Mouse (Mus musculus): Measurements from ENCODE around the gene Ifrd2. TPM values are rescaled to one million over a fixed set of nuclear protein-coding genes. Genes with fewer than 3 reads are reported as not detected.

Gene Ifrd2
- polyA plus RNA-seq, 1 experiment = 31.5 TPM

DNA sequence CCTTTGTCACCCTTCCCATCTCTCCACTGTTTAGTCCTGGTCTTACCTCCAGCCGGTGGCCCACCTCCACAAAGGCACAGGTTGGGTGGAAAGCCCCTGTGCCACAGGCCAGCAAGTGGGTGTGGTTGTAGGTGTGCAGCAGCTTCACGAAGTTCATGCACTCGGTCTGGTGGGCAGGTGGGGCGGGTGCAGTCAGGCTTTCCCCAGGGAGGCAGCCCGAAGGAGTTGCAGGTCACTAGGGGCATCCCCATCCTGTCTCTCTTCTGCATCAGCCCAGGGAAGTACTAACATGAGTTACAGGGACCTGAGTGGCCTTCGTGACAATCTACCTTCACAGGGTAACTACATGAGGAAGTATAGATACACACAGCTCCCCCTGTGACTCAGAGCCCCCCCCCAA is 15.8 kb downstream of the Ifrd2 start:
- no peak overlapping the region for H3K4me3 ChIP-seq (ENCODE audit: insufficient read depth, low read length)
- TF ChIP-seq POLR2A (IDR thresholded peaks at IDR 0.05; ENCODE audit: low read depth, low read length) (no peak), CTCF (IDR thresholded peaks at IDR 0.05; ENCODE audit: borderline replicate concordance, insufficient read depth, low read length) (no peak)
- H3K27ac ChIP-seq (ENCODE audit: insufficient read depth, low read length) = no peak overlapping the region
- H3K4me1 ChIP-seq (ENCODE audit: control insufficient read depth, insufficient read depth, low read length) = no peaks in the 10 kb centered on the region

DNA sequence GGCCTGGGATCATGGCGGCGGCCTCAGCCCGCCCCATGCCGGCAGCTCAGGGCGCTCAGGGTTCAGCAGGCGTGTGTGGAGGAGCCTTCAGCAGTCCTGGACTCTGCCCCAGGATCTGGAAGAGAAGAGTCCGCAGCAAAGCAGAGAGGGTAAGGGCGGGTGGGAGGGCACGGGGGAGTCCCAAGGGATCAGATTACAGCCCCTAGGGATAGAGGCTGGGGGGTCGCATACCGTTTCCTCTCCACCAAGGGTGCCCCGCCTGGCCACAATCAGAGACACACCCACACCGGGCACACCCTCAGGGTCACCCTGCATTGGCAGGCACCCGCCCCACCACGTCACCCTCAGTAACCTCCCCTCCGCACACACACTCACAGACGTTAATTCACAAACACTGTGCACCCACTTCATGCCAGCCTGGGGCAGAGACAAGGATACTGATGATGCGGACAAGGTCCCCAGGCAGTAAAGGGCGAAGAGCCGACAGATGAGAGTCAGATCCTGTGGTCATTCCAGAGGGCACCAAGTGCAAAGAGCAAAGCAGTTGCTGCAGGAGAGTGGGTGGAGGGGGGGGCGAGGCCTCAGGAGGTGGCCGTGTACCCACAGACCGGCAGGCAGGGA is 17.7 kb downstream of the Ifrd2 start:
- Histone ChIP-seq H3K4me3 (ENCODE audit: insufficient read depth, low read length) (no peak overlapping the region), H3K4me1 (ENCODE audit: control insufficient read depth, insufficient read depth, low read length) (0 out of 2 replicates have a peak, but pooled peaks cover 2% of the 10 kb centered on the region), H3K27ac (ENCODE audit: insufficient read depth, low read length) (no peak overlapping the region)
- TF ChIP-seq POLR2A (IDR thresholded peaks at IDR 0.05; ENCODE audit: low read depth, low read length) (no peak), CTCF (IDR thresholded peaks at IDR 0.05; ENCODE audit: borderline replicate concordance, insufficient read depth, low read length) (no peak)

DNA sequence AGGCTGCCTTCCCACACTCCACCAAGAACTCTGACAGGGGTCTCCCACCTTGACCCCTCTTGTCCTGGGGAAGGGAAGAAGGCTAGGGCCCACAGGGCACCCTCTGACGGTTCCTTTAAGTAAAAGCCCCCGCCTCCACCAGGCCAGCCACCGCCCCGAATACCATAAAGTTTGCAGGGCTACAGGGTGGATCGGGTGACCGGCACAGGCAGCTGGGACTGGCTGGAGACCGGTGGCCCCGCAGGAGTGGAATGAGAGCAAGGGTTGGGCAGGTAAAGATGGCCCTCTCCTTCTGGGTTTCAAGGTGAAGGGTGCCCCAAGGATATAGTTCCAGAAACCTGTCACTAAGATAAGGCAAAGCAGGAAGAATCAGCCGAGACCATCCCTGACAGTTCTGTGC is 19.1 kb downstream of the Ifrd2 start:
- TF ChIP-seq POLR2A (IDR thresholded peaks at IDR 0.05; ENCODE audit: low read depth, low read length) (peak; percentile 65), CTCF (IDR thresholded peaks at IDR 0.05; ENCODE audit: borderline replicate concordance, insufficient read depth, low read length) (no peak)
- Histone ChIP-seq H3K4me1 (ENCODE audit: control insufficient read depth, insufficient read depth, low read length) (0 out of 2 replicates have a peak, but pooled peaks cover 2% of the 10 kb centered on the region), H3K4me3 (ENCODE audit: insufficient read depth, low read length) (peak overlapping the region; percentile 12), H3K27ac (ENCODE audit: insufficient read depth, low read length) (no peak overlapping the region)

DNA sequence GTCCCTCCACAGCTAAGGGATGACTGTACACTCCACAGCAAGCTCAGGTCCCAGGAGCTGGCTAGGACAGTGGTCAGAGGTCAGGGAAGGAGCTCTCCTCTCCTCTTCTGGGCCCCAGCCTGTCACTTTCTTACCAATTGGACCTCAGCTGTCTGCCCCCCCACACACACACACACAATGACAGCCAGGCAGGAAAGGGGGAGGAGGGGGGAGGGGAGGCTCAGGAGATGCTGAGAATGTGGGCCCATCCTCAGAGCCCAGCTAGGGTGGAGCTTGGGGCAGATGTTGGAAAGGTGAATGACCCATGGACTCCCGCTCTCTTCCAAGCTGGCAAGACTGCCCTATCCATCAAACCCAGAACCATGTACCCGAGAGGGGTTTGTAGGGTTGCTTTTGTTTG is 19.6 kb downstream of the Ifrd2 start:
- peak overlapping the region; percentile 12 for H3K4me3 ChIP-seq (ENCODE audit: insufficient read depth, low read length)
- no peak overlapping the region for H3K27ac ChIP-seq (ENCODE audit: insufficient read depth, low read length)
- H3K4me1 ChIP-seq (ENCODE audit: control insufficient read depth, insufficient read depth, low read length) = peaks cover 2% of the 10 kb centered on the region; the same call in 1 of the 2 replicates
- TF ChIP-seq POLR2A (IDR thresholded peaks at IDR 0.05; ENCODE audit: low read depth, low read length) (no peak), CTCF (IDR thresholded peaks at IDR 0.05; ENCODE audit: borderline replicate concordance, insufficient read depth, low read length) (no peak)

DNA sequence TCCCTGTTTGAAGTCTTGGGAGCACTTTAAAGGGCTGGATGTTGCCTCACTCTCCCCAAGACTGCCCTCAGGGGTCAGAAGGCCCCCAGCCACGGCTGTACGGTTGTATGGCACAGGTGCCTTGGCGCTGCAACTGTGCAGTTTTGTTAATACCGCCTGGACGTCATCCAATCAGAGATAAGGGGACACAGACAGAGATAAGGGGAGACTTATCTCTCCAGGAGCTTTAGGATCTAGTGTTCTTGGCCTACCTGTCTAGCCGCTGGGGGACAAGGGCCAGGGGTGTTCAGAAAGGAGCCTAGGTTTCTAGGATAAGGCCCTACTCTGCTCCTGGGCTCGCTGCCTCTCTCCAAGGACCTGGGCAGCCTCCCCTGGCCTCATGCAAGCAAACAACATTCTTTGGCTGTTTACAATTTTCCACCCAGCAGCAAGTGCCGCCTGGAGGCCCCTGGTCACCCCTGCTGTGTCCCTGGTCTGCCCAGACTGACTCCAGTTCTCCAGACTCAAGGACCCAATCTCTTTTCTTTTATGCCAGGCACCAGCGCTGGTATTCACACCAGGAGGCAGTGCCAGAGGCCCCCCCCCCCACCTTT is 20.3 kb downstream of the Ifrd2 start:
- TF ChIP-seq POLR2A (IDR thresholded peaks at IDR 0.05; ENCODE audit: low read depth, low read length) (no peak), CTCF (IDR thresholded peaks at IDR 0.05; ENCODE audit: borderline replicate concordance, insufficient read depth, low read length) (no peak)
- Histone ChIP-seq H3K4me3 (ENCODE audit: insufficient read depth, low read length) (no peak overlapping the region), H3K4me1 (ENCODE audit: control insufficient read depth, insufficient read depth, low read length) (peaks cover 2% of the 10 kb centered on the region; the same call in 1 of the 2 replicates), H3K27ac (ENCODE audit: insufficient read depth, low read length) (no peak overlapping the region)

DNA sequence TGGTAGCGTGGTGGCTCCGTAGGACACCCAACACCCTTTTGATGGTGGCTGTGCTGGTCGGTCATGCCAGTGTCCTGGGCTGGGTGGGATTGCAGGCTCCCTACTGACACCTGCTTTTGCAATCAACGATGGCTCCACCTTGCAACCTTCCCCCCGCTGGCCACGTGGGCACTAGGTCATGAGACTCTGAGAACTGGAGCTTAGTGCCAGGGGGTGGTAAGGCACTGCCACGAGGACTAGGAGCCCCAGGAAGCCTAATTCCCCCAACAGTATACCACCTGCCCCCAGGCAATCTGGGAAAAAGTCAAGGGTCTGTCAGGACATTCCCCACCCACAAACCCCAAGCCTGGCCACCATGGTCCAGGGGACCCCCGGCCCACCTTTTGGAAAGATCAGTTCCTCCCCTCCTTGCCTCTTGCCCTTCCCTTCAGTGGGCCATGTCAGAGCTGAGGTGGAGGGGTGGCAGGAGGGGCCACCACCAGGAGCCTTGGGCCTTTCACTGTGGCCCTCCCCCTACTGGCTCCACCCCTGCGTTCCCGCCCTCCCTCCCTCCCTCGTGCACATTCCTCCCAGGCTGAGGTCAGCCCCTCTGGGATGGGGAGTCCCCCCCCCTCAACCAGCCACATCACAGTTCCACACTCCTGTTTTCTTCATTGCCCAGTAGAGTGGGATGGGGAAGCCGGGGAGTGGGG is 21.4 kb downstream of the Ifrd2 start, which contains the start of gene Sema3b:
Sema3b (minus strand) TSS at position 489 of the 692 bp plus-strand sequence.
- peaks cover 2% of the 10 kb centered on the region; the same call in 1 of the 2 replicates for H3K4me1 ChIP-seq (ENCODE audit: control insufficient read depth, insufficient read depth, low read length)
- H3K27ac ChIP-seq (ENCODE audit: insufficient read depth, low read length) = no peak within 1 kb of the TSS
- H3K4me3 ChIP-seq (ENCODE audit: insufficient read depth, low read length) = no peak within 1 kb of the TSS
- no peak for TF ChIP-seq CTCF (IDR thresholded peaks at IDR 0.05; ENCODE audit: borderline replicate concordance, insufficient read depth, low read length)
- TF ChIP-seq POLR2A (IDR thresholded peaks at IDR 0.05; ENCODE audit: low read depth, low read length) = no peak

DNA sequence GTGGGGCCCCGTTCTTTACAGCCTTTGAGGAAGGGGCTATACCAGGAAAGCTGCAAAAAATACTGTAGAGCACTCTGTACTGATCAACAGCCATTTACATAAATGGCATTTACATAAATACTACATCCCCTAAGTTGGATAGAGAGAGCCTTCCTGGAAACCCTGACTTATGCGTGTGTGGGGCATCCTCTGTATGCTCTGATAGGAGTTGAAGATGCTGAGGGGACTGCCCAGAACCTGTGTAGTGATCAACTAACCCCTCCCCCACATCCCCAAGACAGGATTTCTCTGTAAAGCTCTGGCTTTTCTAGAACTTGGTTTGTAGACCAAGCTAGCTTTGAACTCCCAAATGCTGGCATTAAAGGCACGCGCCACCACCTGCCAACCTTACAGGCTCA is 22.0 kb downstream of the Ifrd2 start:
- no peak overlapping the region for H3K4me3 ChIP-seq (ENCODE audit: insufficient read depth, low read length)
- H3K4me1 ChIP-seq (ENCODE audit: control insufficient read depth, insufficient read depth, low read length) = peaks cover 2% of the 10 kb centered on the region; the same call in 1 of the 2 replicates
- no peak overlapping the region for H3K27ac ChIP-seq (ENCODE audit: insufficient read depth, low read length)
- TF ChIP-seq CTCF (IDR thresholded peaks at IDR 0.05; ENCODE audit: borderline replicate concordance, insufficient read depth, low read length) (no peak), POLR2A (IDR thresholded peaks at IDR 0.05; ENCODE audit: low read depth, low read length) (no peak)

DNA sequence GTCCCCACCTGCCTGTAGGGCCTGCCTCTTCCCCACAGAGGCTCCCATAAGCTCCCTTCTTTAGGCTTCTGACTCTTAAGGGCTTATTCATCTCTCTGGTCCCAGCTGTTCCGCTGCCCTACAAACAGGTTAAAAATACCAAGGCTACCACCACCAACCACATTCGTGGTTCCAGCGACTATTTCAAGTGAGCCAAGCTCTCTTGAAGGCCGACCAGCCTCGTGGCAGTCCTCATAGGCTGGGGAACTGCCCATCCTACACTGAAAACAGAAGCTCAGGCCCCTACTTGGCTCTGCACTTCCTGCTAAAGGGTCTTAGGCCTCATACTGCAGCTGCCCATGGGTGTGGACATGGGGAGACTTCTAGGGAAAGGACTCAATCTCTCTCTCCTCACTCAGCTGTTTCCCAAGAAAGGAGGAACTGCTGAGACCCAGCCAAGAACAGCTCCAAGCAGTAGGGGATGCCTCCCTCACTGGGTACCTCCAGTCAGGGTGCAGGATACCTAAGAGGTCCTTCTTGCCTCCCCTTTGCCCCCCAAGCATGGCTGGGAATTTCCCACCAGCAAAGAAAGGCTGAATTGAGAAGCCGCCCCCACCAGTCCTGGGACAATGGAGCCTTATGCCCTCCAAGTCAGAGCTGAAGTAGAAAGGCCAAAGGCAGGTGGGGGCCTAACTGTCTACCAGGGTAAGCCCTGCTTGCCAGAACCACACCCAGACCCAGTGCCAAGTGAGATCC is 24.2 kb downstream of the Ifrd2 start:
- Histone ChIP-seq H3K27ac (ENCODE audit: insufficient read depth, low read length) (no peak overlapping the region), H3K4me1 (ENCODE audit: control insufficient read depth, insufficient read depth, low read length) (peaks cover 2% of the 10 kb centered on the region; the same call in 1 of the 2 replicates), H3K4me3 (ENCODE audit: insufficient read depth, low read length) (no peak overlapping the region)
- TF ChIP-seq POLR2A (IDR thresholded peaks at IDR 0.05; ENCODE audit: low read depth, low read length) (no peak), CTCF (IDR thresholded peaks at IDR 0.05; ENCODE audit: borderline replicate concordance, insufficient read depth, low read length) (no peak)

DNA sequence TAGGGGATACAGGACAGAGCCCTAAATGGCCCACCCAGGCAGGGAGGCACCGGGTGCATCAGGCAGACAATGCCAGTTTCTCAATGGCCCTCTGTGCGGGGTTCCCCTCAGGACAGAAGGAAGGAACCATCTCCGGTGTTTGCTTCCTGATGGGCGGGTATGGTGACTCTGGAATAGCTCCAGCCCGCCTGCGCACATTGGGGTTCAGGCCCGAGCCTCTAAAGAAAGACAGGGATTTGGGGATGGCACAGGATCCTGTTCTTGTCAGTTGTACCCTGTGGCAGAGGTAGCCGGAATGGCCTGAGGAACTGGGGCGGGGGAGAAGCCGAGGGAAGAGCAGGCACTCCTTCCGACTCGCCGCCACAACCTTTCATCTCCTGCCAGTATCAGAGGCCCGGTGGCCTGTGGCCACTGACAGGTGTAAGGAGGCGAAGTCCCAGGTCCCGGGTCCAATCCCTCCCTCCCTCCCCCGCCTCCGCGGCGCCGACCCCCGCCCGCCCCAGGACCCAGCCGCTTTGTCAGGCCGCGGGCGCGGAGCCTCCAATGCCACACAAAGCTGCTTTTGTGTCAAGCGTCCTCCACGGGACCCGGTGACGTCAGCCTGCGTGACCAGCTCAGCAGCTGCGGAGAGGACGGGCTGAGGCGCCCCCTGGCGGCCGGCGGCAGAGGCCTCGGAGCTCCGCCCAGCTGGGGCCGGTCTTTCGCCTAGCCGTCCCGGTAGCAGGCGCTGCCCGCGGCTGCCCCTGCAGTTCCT is 24.9 kb downstream of the Ifrd2 start:
- H3K27ac ChIP-seq (ENCODE audit: insufficient read depth, low read length) = no peak overlapping the region
- TF ChIP-seq POLR2A (IDR thresholded peaks at IDR 0.05; ENCODE audit: low read depth, low read length) = peak; percentile 68
- TF ChIP-seq CTCF (IDR thresholded peaks at IDR 0.05; ENCODE audit: borderline replicate concordance, insufficient read depth, low read length) = peak; percentile 83
- H3K4me1 ChIP-seq (ENCODE audit: control insufficient read depth, insufficient read depth, low read length) = peaks cover 2% of the 10 kb centered on the region; the same call in 1 of the 2 replicates
- no peak overlapping the region for H3K4me3 ChIP-seq (ENCODE audit: insufficient read depth, low read length)
